Mouse (Mus musculus): ENCODE results near the gene Tas2r116.

The Tas2r116 gene

DNA sequence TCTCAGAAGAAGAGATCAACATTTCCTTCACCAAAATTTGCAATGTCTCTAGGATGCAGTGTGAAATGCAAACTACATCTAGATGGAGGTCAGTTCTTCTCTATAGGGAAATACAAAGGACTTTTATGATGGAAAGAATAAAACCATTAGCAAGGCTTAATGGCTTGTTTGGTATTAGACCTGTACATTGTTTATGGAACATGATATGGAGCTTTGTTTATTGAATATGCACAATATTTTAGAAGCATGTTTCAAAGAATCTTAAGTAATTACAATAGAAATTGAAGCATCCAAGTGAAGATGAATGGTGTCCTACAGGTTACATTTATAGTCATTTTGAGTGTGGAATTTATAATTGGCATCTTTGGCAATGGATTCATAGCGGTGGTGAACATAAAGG, at the start of gene Tas2r116:
Gene Tas2r116, plus strand, starts transcription at position 301 of the 400 bp plus-strand sequence.
- no peak for DNase-seq

GRCm38 (mm10) chr6:132846842-132847241, 8.4 kb upstream of the Tas2r116 start, which contains the start of gene Tas2r123:
TSS of gene Tas2r123 (plus strand) at chr6:132847142.
- no peak for DNase-seq

DNA sequence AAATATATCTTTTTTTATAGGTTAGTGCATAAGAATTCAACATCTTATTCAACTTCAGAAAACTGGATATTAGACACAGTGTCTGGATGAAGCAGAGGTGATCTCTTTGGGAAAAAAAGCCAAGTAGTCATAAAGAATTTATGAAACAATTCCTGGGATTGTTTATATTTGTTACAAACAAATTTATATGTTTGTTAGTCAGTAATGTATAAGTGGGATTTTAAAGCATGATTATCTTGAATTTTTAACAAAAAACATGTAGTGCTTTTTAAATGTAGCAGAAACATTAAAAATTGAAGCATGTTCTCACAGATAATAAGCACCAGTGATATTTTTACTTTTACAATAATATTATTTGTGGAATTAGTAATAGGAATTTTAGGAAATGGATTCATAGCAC, 12.5 kb downstream of the Tas2r116 start, which contains the start of gene Tas2r110:
Gene Tas2r110, plus strand, starts transcription at position 301 of the 400 bp plus-strand sequence.
- DNase-seq: no peak

- no peak for DNase-seq
These were observed 37.5 kb downstream of the Tas2r116 start, which contains the start of gene Tas2r113 for GRCm38 (mm10) chr6:132892711-132893110. TSS of gene Tas2r113 (plus strand) at chr6:132893011.
